ENCODE assay signal across 16 mouse cellular contexts in genomic region chr5:27077821-27078220, GRCm38 (mm10).
"Had no signal": no experiment of that assay in that cellular context is flagged by ENCODE, and none has a peak within 500 bp of the region (broad histone marks: within the 10 kb centered on the region; RNA-seq: fewer than 3 reads in every experiment).

No protein-coding gene starts in this region.

- H3K4me1 ChIP-seq: kidney, embryonic 15.5 days; limb, embryonic 13.5 days; liver, embryonic 12.5 days; liver, embryonic 15.5 days had no signal

- DNase-seq: kidney, adult 11 months; kidney, adult 8-10 months; kidney, postnatal 10 days; kidney, postnatal 36 days; left cerebral cortex, postnatal 4 days; liver; lung, adult 2 months; lung, postnatal 14 days; lung, postnatal 4 days; thymus, adult 18-20 months; thymus, postnatal 36 days had no signal

- H3K9ac ChIP-seq: kidney, embryonic 15.5 days; limb, embryonic 13.5 days; liver, embryonic 12.5 days; liver, embryonic 15.5 days; midbrain, embryonic 13.5 days had no signal

- H3K4me3 ChIP-seq: kidney, embryonic 15.5 days; limb, embryonic 13.5 days; liver, embryonic 12.5 days; liver, embryonic 15.5 days; midbrain, embryonic 13.5 days had no signal

- H3K27ac ChIP-seq: kidney, embryonic 15.5 days; limb, embryonic 13.5 days; liver, embryonic 12.5 days; liver, embryonic 15.5 days; midbrain, embryonic 13.5 days had no signal

- ATAC-seq: liver, embryonic 12.5 days; midbrain, embryonic 13.5 days had no signal

- H3K4me2 ChIP-seq: kidney, embryonic 15.5 days; limb, embryonic 13.5 days; liver, embryonic 12.5 days; liver, embryonic 15.5 days; midbrain, embryonic 13.5 days had no signal

- H3K36me3 ChIP-seq: kidney, embryonic 15.5 days; limb, embryonic 13.5 days; liver, embryonic 12.5 days; liver, embryonic 15.5 days; midbrain, embryonic 13.5 days had no signal

- H3K27me3 ChIP-seq: kidney, embryonic 15.5 days; limb, embryonic 13.5 days; liver, embryonic 12.5 days; liver, embryonic 15.5 days; midbrain, embryonic 13.5 days had no signal

- H3K9me3 ChIP-seq: kidney, embryonic 15.5 days; limb, embryonic 13.5 days; liver, embryonic 12.5 days; liver, embryonic 15.5 days; midbrain, embryonic 13.5 days had no signal
